Mouse (Mus musculus) neural tube, embryonic 13.5 days (tissue): ENCODE measurements around the gene Ccnh. TPM values are rescaled to one million over a fixed set of nuclear protein-coding genes. Genes with fewer than 3 reads are reported as not detected.
A peak's percentile ranks its signal among the peaks of the same experiment; 100 is the strongest.
"Not testable (repeated sequence)": the region's sequence is repeated elsewhere in the genome, so short reads cannot be mapped to it uniquely, and the experiment has no call there.

Source experiments
- ATAC-seq: fragments of 200-750 bp; cut with Nextera tagmentation; 2 replicates; pipeline ENCODE4 v1.8.0; 2017; ENCODE audit warnings: low read depth, mild to moderate bottlenecking, moderate TSS enrichment, moderate library complexity
- H3K27ac ChIP-seq: fragments of 300-500 bp; sonication (generic); replicated peaks from 2 replicates; pipeline ENCODE4 v1.5.1; 2015; ENCODE audit warnings: moderate library complexity, mild to moderate bottlenecking, inconsistent platforms
- H3K27me3 ChIP-seq: fragments of 300-500 bp; sonication (generic); 2 replicates; pipeline ENCODE4 v1.6.1; 2015; ENCODE audit warnings: mild to moderate bottlenecking, inconsistent platforms
- H3K36me3 ChIP-seq: fragments of 300-500 bp; sonication (generic); 2 replicates; pipeline ENCODE4 v1.6.1; 2015; ENCODE audit warnings: mild to moderate bottlenecking, inconsistent platforms
- H3K4me1 ChIP-seq: fragments of 300-500 bp; sonication (generic); replicated peaks from 2 replicates; pipeline ENCODE4 v1.6.1; 2015; ENCODE audit warnings: inconsistent platforms
- H3K4me2 ChIP-seq: fragments of 300-500 bp; sonication (generic); 2 replicates; pipeline ENCODE4 v1.6.1; 2015; ENCODE audit warnings: inconsistent platforms, mild to moderate bottlenecking, moderate library complexity
- H3K4me3 ChIP-seq: fragments of 300-500 bp; sonication (generic); 2 replicates; pipeline ENCODE4 v1.5.1; 2015; ENCODE audit warnings: mild to moderate bottlenecking, inconsistent platforms
- H3K9ac ChIP-seq: fragments of 300-500 bp; sonication (generic); 2 replicates; pipeline ENCODE4 v1.6.1; 2015; ENCODE audit warnings: moderate library complexity, mild to moderate bottlenecking, inconsistent platforms
- H3K9me3 ChIP-seq: fragments of 300-500 bp; sonication (generic); 2 replicates; pipeline ENCODE4 v1.6.1; 2016; ENCODE audit warnings: inconsistent platforms
- WGBS: fragments of 180-500 bp; shearing (Covaris S2); methylation state at CpG from one replicate; pipeline ENCODE4 v1.1.7; 2015; 5-methylcytosine and 5-hydroxymethylcytosine counted together
- polyA plus RNA-seq: library from polyadenylated mRNA; unstranded; fragments of >200 nt; fragmentation: Nextera tagmentation; extraction: Ambion mirVana; gene quantifications from 2 replicates; pipeline ENCODE4 v1.2.1, GENCODE M21; 2015

Gene Ccnh
- 94.7 and 103 TPM in 2 replicates for polyA plus RNA-seq

DNA sequence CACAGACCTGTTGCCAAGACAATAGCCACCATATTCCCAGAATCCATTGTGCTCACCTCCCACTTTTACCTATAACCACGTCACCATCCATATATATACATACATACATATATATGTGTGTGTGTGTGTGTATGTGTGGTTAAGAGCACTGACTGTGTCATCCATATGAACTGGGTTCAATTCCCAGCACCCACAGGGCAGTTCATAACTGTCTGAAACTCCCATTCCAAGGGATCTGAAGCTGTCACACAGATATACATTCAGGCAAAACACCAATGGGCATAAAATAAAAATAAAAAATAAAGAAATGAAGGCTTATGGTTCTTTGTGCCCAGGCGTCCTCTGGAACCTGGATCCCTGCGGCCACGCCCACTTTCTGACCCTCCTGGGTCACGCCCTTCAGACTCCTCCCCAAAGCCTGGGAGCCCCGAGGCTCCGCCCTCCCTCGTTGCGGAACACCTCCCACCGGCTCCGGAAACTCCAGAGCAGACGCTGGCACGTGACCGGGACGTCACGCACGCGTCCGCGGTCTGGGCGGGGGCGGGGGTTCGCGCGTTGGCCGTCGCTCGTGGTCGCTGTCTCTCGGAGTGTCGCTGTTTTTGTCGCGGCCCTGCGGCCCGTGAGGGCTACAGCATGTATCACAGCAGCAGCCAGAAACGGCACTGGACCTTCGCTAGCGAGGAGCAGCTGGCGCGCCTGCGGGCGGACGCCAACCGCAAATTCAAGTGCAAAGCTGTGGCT, at the start of gene Ccnh:
Gene Ccnh (plus strand): TSS at position 506 of the 741 bp plus-strand sequence.
- Histone ChIP-seq H3K9me3 (no peaks in the 10 kb centered on the region), H3K27ac (peak within 1 kb of the TSS; percentile 90), H3K4me3 (peak within 1 kb of the TSS; percentile 95), H3K36me3 (peaks cover 29% of the 10 kb centered on the region), H3K27me3 (no peaks in the 10 kb centered on the region), H3K9ac (peak within 1 kb of the TSS; percentile 92), H3K4me2 (peak within 1 kb of the TSS; percentile 87), H3K4me1 (peaks cover 15% of the 10 kb centered on the region)
- ATAC-seq: peak; percentile 98
- 1% methylated on average over 44 of the region's 44 CpGs for WGBS

DNA sequence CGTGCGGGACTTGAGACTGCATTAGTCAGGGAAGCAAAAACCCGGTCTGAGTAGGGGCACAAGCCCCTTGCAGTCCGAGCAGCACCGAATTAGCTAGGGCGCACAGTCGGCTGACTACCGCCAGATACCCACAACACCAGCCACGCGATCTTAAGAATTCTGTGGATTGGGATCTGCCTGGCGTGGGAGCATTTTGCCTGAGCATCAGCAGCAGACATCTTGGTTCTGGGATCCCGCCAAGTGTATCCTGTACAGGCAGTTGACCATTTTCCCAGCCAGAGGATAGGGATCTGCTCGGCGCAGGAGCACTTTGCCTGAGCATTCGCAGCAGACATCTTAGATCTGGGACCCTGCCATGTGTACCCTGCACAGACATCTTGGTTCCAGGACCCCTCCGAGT, 45.8 kb upstream of the Ccnh start:
- WGBS: 95% methylated on average over 16 of the region's 16 CpGs
- H3K9ac ChIP-seq, H3K9me3 ChIP-seq, H3K36me3 ChIP-seq, H3K4me2 ChIP-seq, ATAC-seq, H3K4me3 ChIP-seq, H3K27ac ChIP-seq, H3K4me1 ChIP-seq, H3K27me3 ChIP-seq: not testable (repeated sequence)

DNA sequence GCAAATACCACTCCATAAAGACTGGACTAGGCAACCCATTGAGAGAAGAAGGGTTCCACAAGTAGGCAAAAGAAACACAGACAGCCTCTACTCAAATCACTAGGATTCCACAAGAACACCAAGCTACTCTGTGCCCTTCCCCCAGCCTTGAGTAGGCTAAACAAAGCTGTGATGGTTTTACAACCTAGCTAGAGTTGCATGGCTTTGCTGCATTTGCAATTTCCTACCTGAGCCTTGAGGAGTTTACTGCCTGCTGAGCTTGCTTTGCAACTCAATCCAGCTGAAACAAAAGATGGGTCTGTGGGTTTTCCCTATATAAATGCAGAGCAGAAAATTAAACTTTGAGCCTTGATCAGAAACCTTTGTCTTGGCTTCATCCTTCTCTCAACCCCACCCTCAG, 42.7 kb upstream of the Ccnh start:
- Histone ChIP-seq H3K4me2 (no peak overlapping the region), H3K9ac (no peak overlapping the region), H3K27me3 (no peaks in the 10 kb centered on the region), H3K9me3 (no peaks in the 10 kb centered on the region), H3K27ac (no peak overlapping the region), H3K4me1 (no peaks in the 10 kb centered on the region), H3K4me3 (no peak overlapping the region), H3K36me3 (no peaks in the 10 kb centered on the region)
- ATAC-seq: no peak

DNA sequence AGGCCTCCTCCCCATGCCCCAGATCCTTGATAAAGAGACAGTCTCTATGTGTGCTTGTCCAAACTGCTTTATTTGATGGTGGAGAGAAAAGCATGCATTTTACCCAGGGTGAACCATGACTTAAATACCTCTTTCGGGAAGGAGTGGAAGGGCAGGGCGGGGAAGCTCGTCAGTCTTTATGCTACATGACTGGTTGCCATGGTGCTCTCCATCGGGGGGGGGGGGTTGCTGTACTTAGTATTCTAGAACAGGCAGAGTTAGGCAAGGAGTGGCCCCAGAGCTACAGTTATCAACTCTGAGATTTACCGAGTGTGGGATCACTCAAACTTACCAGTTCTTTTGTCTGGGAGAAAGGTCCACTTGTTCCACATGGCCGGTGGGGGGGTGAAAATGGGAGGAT, 34.5 kb upstream of the Ccnh start:
- no peak overlapping the region for H3K4me2 ChIP-seq
- no peaks in the 10 kb centered on the region for H3K4me1 ChIP-seq
- ATAC-seq: peak; percentile 40; the same call in 1 of the 2 replicates
- 50% methylated on average over 6 of the region's 6 CpGs for WGBS
- H3K27ac ChIP-seq: no peak overlapping the region
- no peak overlapping the region for H3K9ac ChIP-seq
- H3K36me3 ChIP-seq: no peaks in the 10 kb centered on the region
- H3K9me3 ChIP-seq: no peaks in the 10 kb centered on the region
- no peak overlapping the region for H3K4me3 ChIP-seq
- H3K27me3 ChIP-seq: no peaks in the 10 kb centered on the region

DNA sequence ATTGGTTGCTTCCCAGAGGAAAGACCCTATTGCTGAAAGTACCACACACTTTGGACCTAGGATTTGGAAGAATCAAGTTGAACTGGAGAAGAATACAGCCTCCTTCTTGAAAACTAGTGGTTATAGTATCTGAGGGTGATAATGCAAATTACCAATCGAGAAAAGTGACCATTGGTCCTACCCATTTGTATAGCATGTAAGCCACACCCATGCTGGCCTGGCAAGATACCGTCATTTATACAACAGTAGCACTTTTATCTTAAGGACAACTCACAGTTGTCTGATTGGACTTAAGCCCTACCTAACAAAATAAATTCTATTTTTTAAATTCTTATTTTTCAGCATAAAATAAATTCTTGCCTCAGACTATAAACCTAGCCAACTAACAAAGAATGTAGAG, 29.2 kb upstream of the Ccnh start:
- no peaks in the 10 kb centered on the region for H3K4me1 ChIP-seq
- H3K4me3 ChIP-seq: no peak overlapping the region
- H3K27me3 ChIP-seq: no peaks in the 10 kb centered on the region
- H3K9ac ChIP-seq: no peak overlapping the region
- WGBS: 84% methylated on average over 2 of the region's 2 CpGs
- H3K9me3 ChIP-seq: no peaks in the 10 kb centered on the region
- H3K36me3 ChIP-seq: no peaks in the 10 kb centered on the region
- H3K4me2 ChIP-seq: no peak overlapping the region
- ATAC-seq: no peak
- no peak overlapping the region for H3K27ac ChIP-seq

DNA sequence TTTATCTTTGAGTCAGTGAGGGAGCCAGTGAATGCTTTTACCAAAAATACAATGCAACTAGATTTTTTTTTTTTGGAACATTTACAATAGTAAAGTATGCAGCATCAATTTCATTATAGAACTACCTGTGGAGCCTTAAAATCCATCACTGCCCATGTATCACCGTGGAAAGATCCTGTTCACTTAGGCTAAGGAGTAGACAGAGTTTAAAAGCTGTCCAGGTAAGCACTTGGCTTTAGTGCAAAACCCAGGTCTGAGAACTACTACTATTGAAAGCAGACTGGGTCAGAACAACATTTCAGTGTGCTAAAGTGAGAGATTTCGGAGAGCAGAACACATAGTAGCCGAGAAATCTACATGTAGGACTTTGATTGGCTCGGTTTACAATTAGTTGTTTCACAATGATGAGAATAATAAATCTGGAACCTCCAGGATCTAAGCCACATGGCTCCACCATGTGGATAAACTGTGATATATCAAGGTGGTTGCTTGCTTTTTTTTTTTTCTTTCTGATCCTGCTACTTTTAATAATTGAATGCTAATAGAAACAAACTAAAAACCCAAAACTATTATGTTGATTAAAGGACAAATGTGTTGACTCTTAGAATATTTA, 24.6 kb upstream of the Ccnh start:
- ATAC-seq: 0 out of 2 replicates have a peak, but pooled peaks have one; percentile 40
- Histone ChIP-seq H3K4me2 (peak overlapping the region; percentile 37), H3K27me3 (no peaks in the 10 kb centered on the region), H3K4me3 (no peak overlapping the region), H3K27ac (no peak overlapping the region), H3K4me1 (no peaks in the 10 kb centered on the region), H3K9me3 (no peaks in the 10 kb centered on the region), H3K36me3 (no peaks in the 10 kb centered on the region), H3K9ac (no peak overlapping the region)
- WGBS: 26% methylated on average over 4 of the region's 4 CpGs

DNA sequence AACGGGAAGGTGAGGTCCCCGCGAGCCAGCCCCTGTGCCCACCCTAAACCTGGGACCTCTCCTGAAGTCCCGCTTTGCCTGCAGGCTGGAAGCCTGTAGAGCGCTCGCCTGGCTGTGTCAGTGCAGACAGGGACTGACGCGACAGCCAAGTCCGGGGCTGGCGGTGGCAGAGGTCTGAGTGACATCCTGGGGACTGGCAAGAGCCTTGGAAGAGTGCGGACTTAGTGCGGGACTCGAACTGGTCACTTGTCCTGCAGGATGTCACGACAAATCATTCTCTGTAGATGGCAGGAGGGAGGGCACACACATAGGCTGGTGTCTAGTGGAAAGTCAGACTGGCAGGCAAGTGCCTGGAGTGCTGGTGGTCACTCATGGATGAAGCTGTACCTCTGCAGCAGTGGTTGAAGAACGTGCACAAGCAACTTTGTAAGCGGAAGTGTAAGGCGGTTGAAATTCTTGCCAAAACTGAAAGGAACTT, 475 bp downstream of the Ccnh start:
- H3K36me3 ChIP-seq: peaks cover 29% of the 10 kb centered on the region
- H3K9me3 ChIP-seq: no peaks in the 10 kb centered on the region
- 3% methylated on average over 17 of the region's 17 CpGs for WGBS
- H3K4me2 ChIP-seq: peak overlapping the region; percentile 87
- H3K4me1 ChIP-seq: peaks cover 15% of the 10 kb centered on the region
- ATAC-seq: peak; percentile 89
- H3K27ac ChIP-seq: peak overlapping the region; percentile 90
- peak overlapping the region; percentile 95 for H3K4me3 ChIP-seq
- no peaks in the 10 kb centered on the region for H3K27me3 ChIP-seq
- peak overlapping the region; percentile 92 for H3K9ac ChIP-seq

DNA sequence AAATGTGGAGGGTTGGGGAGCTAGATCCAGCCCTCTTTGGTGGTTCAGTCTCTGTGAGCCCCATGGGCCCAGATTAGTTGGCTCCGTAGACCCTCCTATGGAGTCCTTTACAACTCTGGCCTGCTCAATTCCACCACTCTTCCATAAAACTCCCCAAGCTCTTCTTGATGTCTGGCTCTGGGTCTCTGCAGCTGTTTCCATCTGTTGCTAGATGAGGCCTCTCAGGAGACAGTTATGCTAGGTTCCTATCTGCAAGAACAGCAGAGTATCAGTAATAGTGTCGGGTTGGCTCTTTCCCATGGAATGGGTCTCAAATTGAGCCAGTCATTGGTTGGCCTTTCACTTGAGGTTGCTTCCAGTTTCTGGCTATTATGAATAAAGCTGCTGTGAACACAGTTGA, 2.0 kb downstream of the Ccnh start:
- Histone ChIP-seq H3K9me3 (no peaks in the 10 kb centered on the region), H3K9ac (no peak overlapping the region), H3K27me3 (no peaks in the 10 kb centered on the region), H3K27ac (no peak overlapping the region), H3K4me2 (no peak overlapping the region), H3K36me3 (peaks cover 33% of the 10 kb centered on the region), H3K4me1 (peaks cover 15% of the 10 kb centered on the region), H3K4me3 (no peak overlapping the region)
- ATAC-seq: no peak
- WGBS: 98% methylated on average over 2 of the region's 2 CpGs

DNA sequence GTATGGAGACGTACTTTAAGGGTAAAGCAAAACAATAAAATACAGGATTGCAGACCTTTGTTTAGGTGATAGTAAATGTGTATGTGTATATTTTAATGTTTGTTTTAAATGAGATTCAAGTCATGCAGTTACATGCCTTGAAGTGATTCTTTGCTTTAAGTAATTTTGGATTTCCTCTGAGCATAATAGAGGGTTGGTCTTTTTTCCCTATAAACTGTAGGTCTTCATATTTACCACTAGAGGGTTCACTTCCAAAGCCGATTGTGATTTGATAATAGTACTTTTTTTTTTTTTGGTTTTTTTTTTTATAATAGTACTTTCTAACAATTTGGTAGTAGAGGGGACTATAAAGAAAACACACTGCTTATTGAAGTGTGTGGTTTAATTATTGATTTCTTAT, 18.3 kb downstream of the Ccnh start:
- H3K4me1 ChIP-seq: no peaks in the 10 kb centered on the region
- H3K27ac ChIP-seq: no peak overlapping the region
- no peaks in the 10 kb centered on the region for H3K9me3 ChIP-seq
- no peak for ATAC-seq
- H3K4me2 ChIP-seq: no peak overlapping the region
- WGBS: 83% methylated on average over 2 of the region's 2 CpGs
- no peak overlapping the region for H3K9ac ChIP-seq
- H3K4me3 ChIP-seq: no peak overlapping the region
- no peaks in the 10 kb centered on the region for H3K27me3 ChIP-seq
- H3K36me3 ChIP-seq: peaks cover 32% of the 10 kb centered on the region

DNA sequence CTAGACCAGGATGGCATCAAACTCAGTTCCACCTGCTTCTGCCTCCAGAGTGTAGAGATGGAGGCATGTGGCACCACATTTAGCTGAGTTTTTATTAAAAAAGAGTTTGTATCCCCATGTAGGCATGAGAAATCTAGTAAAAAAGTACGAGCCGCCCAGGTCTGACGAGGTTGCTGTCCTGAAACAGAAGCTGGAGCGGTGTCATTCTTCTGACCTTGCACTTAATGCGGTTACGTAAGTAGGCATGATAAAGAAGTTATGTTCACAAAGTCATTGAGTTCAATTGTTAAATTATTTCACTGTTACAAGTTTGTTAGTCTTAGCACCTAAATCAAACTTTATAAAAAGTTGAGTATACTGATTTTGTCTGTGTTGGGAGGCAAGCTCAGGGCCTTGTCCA, 19.4 kb downstream of the Ccnh start:
- no peak for ATAC-seq
- Histone ChIP-seq H3K9ac (no peak overlapping the region), H3K4me3 (no peak overlapping the region), H3K9me3 (no peaks in the 10 kb centered on the region), H3K4me1 (no peaks in the 10 kb centered on the region), H3K27me3 (no peaks in the 10 kb centered on the region), H3K27ac (no peak overlapping the region), H3K4me2 (no peak overlapping the region), H3K36me3 (peaks cover 33% of the 10 kb centered on the region)
- 94% methylated on average over 6 of the region's 6 CpGs for WGBS

DNA sequence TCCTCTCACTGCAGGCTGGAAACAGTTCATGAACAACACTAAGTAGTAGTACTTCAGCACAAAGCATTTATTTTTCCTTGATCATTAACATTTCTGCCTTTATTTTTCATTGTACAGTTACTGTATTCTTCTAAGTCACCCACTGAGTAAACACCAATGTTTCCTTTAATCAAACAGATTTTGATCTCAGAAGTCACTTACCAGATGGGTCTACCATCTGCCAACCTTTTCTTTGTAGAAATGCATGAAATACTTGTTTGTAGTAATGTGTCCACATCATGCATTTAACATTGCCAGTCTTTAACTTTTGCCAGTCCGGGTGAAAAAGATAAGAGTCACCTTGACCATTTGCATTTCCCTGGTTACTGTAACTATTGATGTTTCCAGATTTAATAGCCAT, 21.1 kb downstream of the Ccnh start:
- H3K9me3 ChIP-seq: no peaks in the 10 kb centered on the region
- WGBS: 72% methylated on average over 1 of the region's 1 CpGs

DNA sequence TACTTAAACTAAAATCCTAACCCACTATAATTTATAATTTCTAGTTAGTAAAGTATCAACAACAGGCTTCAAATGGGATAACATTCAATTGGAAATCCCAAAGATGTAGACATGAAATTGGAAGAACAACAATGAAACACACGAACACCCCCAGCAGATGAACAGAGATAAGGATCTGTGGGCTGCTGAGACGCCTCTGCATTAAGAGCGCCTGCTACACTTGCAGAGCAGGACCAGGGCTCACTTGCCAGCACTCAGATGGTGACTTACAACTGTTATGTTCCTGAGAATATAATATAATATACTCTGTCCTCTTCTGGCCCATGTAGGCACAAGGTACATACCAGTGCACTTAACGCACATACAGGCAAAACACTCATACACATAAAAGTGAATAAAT, 29.4 kb downstream of the Ccnh start:
- H3K36me3 ChIP-seq: peaks cover 46% of the 10 kb centered on the region
- no peak overlapping the region for H3K27ac ChIP-seq
- H3K9ac ChIP-seq: no peak overlapping the region
- no peaks in the 10 kb centered on the region for H3K4me1 ChIP-seq
- no peak overlapping the region for H3K4me3 ChIP-seq
- 88% methylated on average over 4 of the region's 4 CpGs for WGBS
- no peak for ATAC-seq
- H3K4me2 ChIP-seq: no peak overlapping the region
- no peaks in the 10 kb centered on the region for H3K9me3 ChIP-seq
- H3K27me3 ChIP-seq: no peaks in the 10 kb centered on the region

More for the DNA sequence above, 21.1 kb downstream of the Ccnh start:
- no peaks in the 10 kb centered on the region for H3K4me1 ChIP-seq
- peaks cover 32% of the 10 kb centered on the region for H3K36me3 ChIP-seq
- no peak overlapping the region for H3K4me2 ChIP-seq
- no peaks in the 10 kb centered on the region for H3K27me3 ChIP-seq
- H3K27ac ChIP-seq: no peak overlapping the region
- H3K4me3 ChIP-seq: no peak overlapping the region
- ATAC-seq: no peak
- no peak overlapping the region for H3K9ac ChIP-seq
